Mouse (Mus musculus): ENCODE measurements at regions not wholly inside any gene's neighbourhood (a gene's known extent, or its start where the extent isn't known, plus 50 kb on each side); places are given as distances from the start of the nearest gene placed in this dataset.

DNA sequence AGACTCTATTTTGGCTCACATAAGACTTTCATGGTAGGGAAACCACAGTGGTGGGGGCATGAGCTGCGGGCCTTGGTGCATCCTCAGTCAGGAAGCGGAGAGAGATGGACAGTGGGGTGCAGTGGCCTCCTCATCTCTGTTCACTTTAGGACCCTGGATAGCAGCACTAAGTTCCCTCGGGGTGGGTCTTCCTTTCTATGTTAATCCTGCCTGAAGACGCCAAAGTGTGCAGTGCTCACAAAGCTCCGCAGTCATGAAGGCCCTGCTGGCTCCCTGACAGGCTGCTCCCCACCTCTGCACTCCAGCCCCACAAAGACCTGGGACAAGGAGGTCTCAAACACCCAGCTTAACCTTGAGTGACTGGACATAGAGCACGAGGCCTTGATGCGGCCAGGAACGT lies 56.8 kb downstream of the Sox1 start:
- TF ChIP-seq CTCF (IDR thresholded peaks at IDR 0.05; ENCODE audit: borderline replicate concordance, insufficient read depth, low read depth, low read length) (no peak), POLR2A (IDR thresholded peaks at IDR 0.05; ENCODE audit: borderline replicate concordance, insufficient read depth, low read length) (no peak)

Data from cerebellum, adult 2 months (tissue).